Mouse (Mus musculus) limb, embryonic 14.5 days (tissue): ENCODE measurements around the gene Rinl. TPM values are rescaled to one million over a fixed set of nuclear protein-coding genes. Genes with fewer than 3 reads are reported as not detected.

Experiments
- ATAC-seq: fragments of 200-750 bp; cut with Nextera tagmentation; 2 replicates; pipeline ENCODE4 v1.8.0; 2017; ENCODE audit warnings: low read depth, moderate number of reproducible peaks, moderate TSS enrichment; ENCODE audit not compliant: low FRiP score
- DNase-seq: peaks from one replicate; pipeline ENCODE4 v3.0.0-alpha.2; 2015; ENCODE audit warnings: low spot score
- H3K27ac ChIP-seq: fragments of 300-500 bp; sonication (generic); replicated peaks from 2 replicates; pipeline ENCODE4 v1.5.1; 2014; ENCODE audit warnings: low read depth, mild to moderate bottlenecking, low read length, moderate library complexity, mixed read lengths
- H3K27me3 ChIP-seq: fragments of 300-500 bp; sonication (generic); 2 replicates; pipeline ENCODE4 v1.6.1; 2014; ENCODE audit warnings: low read length, mixed read lengths; ENCODE audit not compliant: control insufficient read depth, insufficient read depth
- H3K36me3 ChIP-seq: fragments of 300-500 bp; sonication (generic); 2 replicates; pipeline ENCODE4 v1.6.1; 2014; ENCODE audit warnings: mild to moderate bottlenecking, low read length, moderate library complexity, mixed read lengths; ENCODE audit not compliant: control insufficient read depth, insufficient read depth
- H3K4me1 ChIP-seq: fragments of 300-500 bp; sonication (generic); 2 replicates; pipeline ENCODE4 v1.6.1; 2014; ENCODE audit warnings: antibody characterized with exemption, low read length, mixed read lengths; ENCODE audit not compliant: control insufficient read depth, insufficient read depth
- H3K4me2 ChIP-seq: fragments of 300-500 bp; sonication (generic); replicated peaks from 2 replicates; pipeline ENCODE4 v1.6.1; 2014; ENCODE audit warnings: low read depth, mild to moderate bottlenecking, low read length, moderate library complexity; ENCODE audit not compliant: severe bottlenecking
- H3K4me3 ChIP-seq: fragments of 300-500 bp; sonication (generic); replicated peaks from 2 replicates; pipeline ENCODE4 v1.5.1; 2014; ENCODE audit warnings: low read length
- H3K9ac ChIP-seq: fragments of 300-500 bp; sonication (generic); 2 replicates; pipeline ENCODE4 v1.6.1; 2014; ENCODE audit warnings: mild to moderate bottlenecking, low read depth, low read length, moderate library complexity; ENCODE audit not compliant: severe bottlenecking
- H3K9me3 ChIP-seq: fragments of 300-500 bp; sonication (generic); 2 replicates; pipeline ENCODE4 v1.6.1; 2016; ENCODE audit warnings: low read length; ENCODE audit not compliant: control insufficient read depth
- POLR2A ChIP-seq: fragments of 200-500 bp; IDR thresholded peaks from 2 replicates; pipeline ENCODE4 v1.8.0; 2012; ENCODE audit warnings: inconsistent platforms, mild to moderate bottlenecking, moderate library complexity, borderline replicate concordance; ENCODE audit not compliant: insufficient read depth, insufficient read length; ENCODE audit errors: extremely low read depth
- WGBS: fragments of 180-500 bp; shearing (Covaris S2); extraction: QIAGEN DNeasy Blood & Tissue Kit; methylation state at CpG from one replicate; pipeline ENCODE4 v1.1.7; 2014; 5-methylcytosine and 5-hydroxymethylcytosine counted together
- polyA plus RNA-seq, 2 experiments: library from polyadenylated mRNA; depleted of rRNA in 1 of 2; stranded (reverse) in 1 of 2; unstranded in 1 of 2; fragments of >200 nt; fragmentation: Nextera tagmentation in 1 of 2; extraction: Ambion mirVana in 1 of 2; gene quantifications; 2 replicates each; pipeline versions ENCODE4 v1.2.1 to v1.2.3; 2012 to 2014

The Rinl gene
- polyA plus RNA-seq, 2 experiments = 2.3 to 2.6 TPM

DNA sequence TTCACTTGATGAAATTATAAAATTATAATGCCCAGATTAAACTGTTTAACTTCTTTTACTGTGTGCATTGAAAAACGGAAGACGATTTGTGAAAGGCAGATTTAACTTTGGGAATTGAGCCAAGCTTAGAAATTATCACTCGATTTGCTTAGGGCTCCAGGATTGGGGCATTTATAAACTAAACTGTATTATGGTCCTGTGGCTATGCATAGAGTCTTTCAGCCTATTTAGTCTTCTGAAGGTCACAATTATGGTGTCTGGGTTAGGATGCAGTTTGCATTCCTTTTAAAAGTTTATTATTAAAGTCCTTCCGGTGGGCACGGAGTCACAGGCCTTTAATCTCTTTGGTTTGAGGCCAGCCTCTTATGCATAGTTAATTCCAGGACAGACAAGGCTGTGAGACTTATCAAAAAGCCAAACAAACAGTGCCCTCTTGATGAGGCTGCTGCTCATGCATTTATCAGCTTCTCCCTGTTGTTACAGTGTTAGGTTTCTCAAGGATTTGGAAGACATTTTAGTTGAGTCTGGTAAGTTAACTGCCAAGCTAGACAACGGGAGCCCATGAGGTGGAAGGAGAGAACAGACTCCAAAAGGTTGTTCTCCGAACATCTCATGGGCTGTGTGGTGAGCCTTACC lies 23.0 kb downstream of the Rinl start:
- Histone ChIP-seq H3K27me3 (no peaks in the 10 kb centered on the region), H3K4me2 (peak overlapping the region; percentile 78), H3K9ac (peak overlapping the region; percentile 88), H3K4me3 (peak overlapping the region; percentile 69), H3K9me3 (no peaks in the 10 kb centered on the region), H3K36me3 (peaks cover 49% of the 10 kb centered on the region), H3K4me1 (peaks cover 22% of the 10 kb centered on the region), H3K27ac (no peak overlapping the region; the same call in 1 of the 2 replicates)
- no peak for DNase-seq
- no peak for TF ChIP-seq POLR2A
- WGBS = 10% methylated on average over 7 of the region's 7 CpGs
- no peak for ATAC-seq

GRCm38 (mm10) chr7:28812436-28812835 lies 23.7 kb downstream of the Rinl start:
- DNase-seq (no peak), ATAC-seq (no peak)
- Histone ChIP-seq H3K9me3 (no peaks in the 10 kb centered on the region), H3K4me3 (peak overlapping the region; percentile 69), H3K27me3 (no peaks in the 10 kb centered on the region), H3K9ac (peak overlapping the region; percentile 88; the same call in 1 of the 2 replicates), H3K4me2 (peak overlapping the region; percentile 78), H3K36me3 (peaks cover 55% of the 10 kb centered on the region), H3K27ac (no peak overlapping the region), H3K4me1 (peaks cover 28% of the 10 kb centered on the region)
- TF ChIP-seq POLR2A = no peak
- 69% methylated on average over 4 of the region's 4 CpGs for WGBS

DNA sequence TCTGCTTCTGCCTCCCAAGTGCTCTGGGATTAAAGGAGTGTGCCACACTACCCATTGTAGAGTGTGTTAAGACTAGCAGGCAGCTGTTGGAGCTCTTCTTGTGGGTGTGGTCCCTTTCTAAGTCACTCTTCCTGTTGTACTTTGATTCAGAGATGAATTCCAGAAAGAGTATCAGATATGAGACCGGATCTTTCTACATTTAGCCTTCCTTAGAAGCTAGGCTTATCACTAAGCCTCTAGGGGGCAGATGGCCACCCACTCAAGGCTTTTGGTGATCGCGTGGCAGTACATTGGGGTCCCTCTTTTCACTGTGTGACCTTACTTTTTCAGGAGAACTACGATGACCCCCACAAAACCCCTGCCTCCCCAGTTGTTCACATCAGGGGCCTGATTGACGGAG lies 24.2 kb downstream of the Rinl start:
- H3K9ac ChIP-seq = peak overlapping the region; percentile 88; the same call in 1 of the 2 replicates
- peak overlapping the region; percentile 78 for H3K4me2 ChIP-seq
- peak overlapping the region; percentile 69 for H3K4me3 ChIP-seq
- DNase-seq (no peak), ATAC-seq (no peak)
- WGBS = 79% methylated on average over 5 of the region's 5 CpGs
- no peaks in the 10 kb centered on the region for H3K9me3 ChIP-seq
- H3K4me1 ChIP-seq = peaks cover 24% of the 10 kb centered on the region
- H3K36me3 ChIP-seq = peaks cover 61% of the 10 kb centered on the region
- no peak overlapping the region for H3K27ac ChIP-seq
- H3K27me3 ChIP-seq = no peaks in the 10 kb centered on the region
- TF ChIP-seq POLR2A = no peak

DNA sequence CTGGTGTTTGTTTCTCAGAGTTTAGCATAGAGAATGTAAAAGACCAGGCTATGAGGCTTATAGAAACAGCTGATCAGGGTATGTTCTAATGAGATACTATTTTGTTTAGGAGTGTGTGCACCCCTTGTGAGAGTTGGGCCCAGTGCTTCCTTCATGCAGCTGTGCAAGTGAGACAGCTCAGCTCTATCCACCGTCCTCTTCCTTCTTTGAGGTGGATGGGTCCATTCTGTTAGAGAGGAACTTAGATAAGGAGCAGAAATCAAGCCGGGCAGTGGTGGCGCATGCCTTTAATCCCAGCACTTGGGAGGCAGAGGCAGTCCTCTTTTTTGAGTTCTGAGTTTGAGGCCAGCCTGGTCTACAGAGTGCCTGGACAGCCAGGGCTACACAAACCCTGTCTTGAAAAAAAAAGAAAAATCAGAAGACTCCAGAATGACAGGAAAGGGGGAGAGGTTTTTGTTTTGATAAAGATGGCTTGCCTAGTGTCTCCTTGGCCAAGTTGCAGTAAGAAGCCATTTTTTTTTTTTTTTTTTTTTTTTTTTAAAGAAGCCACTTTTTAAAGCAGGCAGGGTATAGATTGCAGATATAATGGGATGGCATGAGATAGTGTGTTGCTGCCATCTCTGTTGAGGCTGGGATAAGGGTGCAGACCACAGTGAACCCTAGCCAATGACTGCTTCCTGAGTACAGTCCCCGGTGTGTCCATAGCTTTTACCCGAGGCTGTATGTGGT lies 25.7 kb downstream of the Rinl start:
- TF ChIP-seq POLR2A = no peak
- Histone ChIP-seq H3K36me3 (peaks cover 75% of the 10 kb centered on the region), H3K4me2 (no peak overlapping the region), H3K27ac (no peak overlapping the region), H3K27me3 (no peaks in the 10 kb centered on the region), H3K4me3 (no peak overlapping the region), H3K4me1 (peaks cover 20% of the 10 kb centered on the region), H3K9ac (no peak overlapping the region), H3K9me3 (no peaks in the 10 kb centered on the region)
- DNase-seq (no peak), ATAC-seq (no peak)
- 88% methylated on average over 5 of the region's 5 CpGs for WGBS

GRCm38 (mm10) chr7:28815230-28815629 lies 26.5 kb downstream of the Rinl start:
- no peaks in the 10 kb centered on the region for H3K27me3 ChIP-seq
- no peak overlapping the region for H3K27ac ChIP-seq
- no peak for ATAC-seq
- H3K4me1 ChIP-seq = peaks cover 20% of the 10 kb centered on the region
- WGBS = 89% methylated on average over 9 of the region's 9 CpGs
- no peak overlapping the region for H3K4me3 ChIP-seq
- peaks cover 83% of the 10 kb centered on the region for H3K36me3 ChIP-seq
- DNase-seq = no peak
- TF ChIP-seq POLR2A = no peak
- H3K4me2 ChIP-seq = no peak overlapping the region
- no peaks in the 10 kb centered on the region for H3K9me3 ChIP-seq
- no peak overlapping the region for H3K9ac ChIP-seq
